Mouse (Mus musculus): ENCODE measurements around the gene D1Pas1.

The D1Pas1 gene

DNA sequence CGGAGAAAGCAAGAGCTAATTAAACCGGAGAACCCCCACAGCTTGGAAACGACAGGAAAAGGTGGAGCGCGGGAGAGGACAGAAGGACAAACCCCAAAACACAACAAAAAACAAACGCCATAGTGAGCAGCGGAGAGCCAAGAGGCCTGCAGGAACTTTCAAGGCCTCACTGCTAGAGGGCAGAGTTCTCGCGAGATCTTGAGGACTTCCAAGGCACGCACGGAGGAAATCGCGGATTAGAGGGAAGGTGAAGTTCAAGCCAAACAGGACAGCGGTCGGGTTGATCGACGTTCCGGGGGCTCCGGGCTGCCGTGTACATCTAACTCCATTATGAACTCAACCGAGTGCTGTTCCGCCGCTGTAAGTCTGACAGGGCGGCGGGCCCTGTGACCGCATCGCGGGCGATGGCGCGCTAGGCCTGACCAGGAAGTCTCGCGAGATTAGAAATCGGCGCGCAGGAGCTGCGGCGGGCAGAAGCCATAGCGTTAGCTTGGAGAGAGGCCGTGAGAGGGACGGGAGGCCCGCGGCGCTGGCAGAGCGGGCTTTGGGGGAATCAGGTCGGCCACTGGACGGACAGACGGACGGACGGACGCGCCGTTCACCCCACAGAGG, at the start of gene D1Pas1:
TSS of gene D1Pas1 (plus strand) at position 216 of the 612 bp plus-strand sequence.
- DNase-seq (ENCODE audit: low read depth, low spot score) = no peak

- DNase-seq (ENCODE audit: low read depth, low spot score) = no peak
These were observed 44.5 kb upstream of the D1Pas1 start for GRCm38 (mm10) chr1:186922489-186923370.

- DNase-seq (ENCODE audit: low read depth, low spot score) = no peak
These were observed 43.2 kb upstream of the D1Pas1 start for GRCm38 (mm10) chr1:186924027-186924426.

DNA sequence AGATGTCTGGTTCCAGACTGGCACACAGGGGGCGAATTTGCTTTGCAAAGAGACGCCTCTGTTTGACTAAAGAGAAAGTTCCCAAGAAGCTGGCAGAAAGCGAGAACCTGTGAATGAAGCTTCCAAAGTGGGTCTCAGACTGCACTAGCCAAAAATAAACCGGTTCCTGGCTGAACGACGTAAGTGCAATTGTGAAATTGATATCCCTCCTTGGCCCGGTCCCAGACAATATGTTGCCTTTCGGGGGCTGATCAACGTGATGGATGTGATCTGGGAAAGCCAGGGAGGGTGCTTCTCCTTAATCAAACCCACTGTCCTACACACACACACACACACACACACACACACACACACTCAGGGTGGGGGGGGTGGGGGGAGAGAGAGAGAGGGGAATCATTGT, 41.8 kb upstream of the D1Pas1 start:
- peak; percentile 20 for DNase-seq (ENCODE audit: low read depth, low spot score)

GRCm38 (mm10) chr1:186926316-186926949, 40.8 kb upstream of the D1Pas1 start:
- DNase-seq (ENCODE audit: low read depth, low spot score) = no peak

DNA sequence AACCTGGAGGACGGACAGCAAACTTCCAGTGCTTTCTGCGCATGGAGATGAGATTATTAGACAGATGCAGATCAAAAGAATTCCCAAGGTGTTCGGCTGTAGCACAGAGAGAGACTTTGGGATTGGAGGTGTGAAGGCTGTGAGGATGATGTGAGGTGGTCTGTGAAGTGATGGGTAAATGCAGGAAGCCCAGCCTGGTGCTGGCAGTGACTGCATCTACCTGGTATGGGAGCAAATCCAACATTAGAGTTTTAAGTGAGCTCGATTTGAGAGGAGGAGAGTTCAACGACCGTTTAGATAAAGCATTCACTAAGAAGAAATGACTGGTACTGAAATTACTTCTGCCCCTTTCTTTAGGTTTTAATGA, 40.3 kb upstream of the D1Pas1 start:
- no peak for DNase-seq (ENCODE audit: low read depth, low spot score)

DNA sequence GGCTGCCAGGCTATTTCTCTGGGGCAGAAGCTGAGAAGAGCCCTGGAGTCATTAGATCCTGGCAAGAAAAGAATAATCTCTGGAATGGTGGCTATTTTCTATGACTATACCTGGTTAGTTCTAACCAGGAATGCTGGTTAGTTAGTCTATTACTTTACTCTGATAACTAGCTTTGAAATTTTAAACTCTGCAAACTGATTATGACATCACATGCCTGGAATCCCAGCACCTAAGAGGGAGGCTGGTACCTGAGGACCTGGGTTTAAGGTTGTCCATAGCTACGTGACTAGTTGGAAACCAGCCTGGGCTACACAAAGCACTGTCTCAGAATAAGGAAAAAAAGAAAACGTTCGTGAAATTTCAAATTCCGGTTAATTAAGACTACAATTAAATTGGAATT, 39.7 kb upstream of the D1Pas1 start:
- DNase-seq (ENCODE audit: low read depth, low spot score) = no peak

- no peak for DNase-seq (ENCODE audit: low read depth, low spot score)
These were observed 36.9 kb upstream of the D1Pas1 start for GRCm38 (mm10) chr1:186930160-186930887.

- no peak for DNase-seq (ENCODE audit: low read depth, low spot score)
These were observed 36.4 kb upstream of the D1Pas1 start for GRCm38 (mm10) chr1:186930888-186931233.

GRCm38 (mm10) chr1:186934205-186934604, 33.0 kb upstream of the D1Pas1 start:
- no peak for DNase-seq (ENCODE audit: low read depth, low spot score)

DNA sequence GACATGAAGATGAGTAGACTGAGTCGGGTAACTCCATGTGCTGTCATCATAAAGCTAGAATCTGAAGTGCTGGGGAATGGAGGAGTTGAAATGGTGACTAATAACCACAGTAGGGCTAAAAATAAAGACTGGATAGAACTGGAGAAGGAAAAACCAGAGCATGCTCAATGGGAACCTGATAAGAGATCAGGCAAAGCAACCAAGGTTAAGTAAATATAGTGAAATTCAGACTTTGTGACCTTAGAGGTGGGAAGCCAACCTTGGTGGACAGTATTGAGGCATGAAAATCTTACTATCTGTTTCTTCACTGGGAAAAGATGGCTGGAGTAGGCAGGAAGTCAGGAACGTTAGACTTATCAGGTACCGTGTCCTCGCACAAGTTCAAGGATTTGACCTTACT, 14.8 kb upstream of the D1Pas1 start:
- peak; percentile 24 for DNase-seq (ENCODE audit: low read depth, low spot score)

GRCm38 (mm10) chr1:186954591-186954990, 12.6 kb upstream of the D1Pas1 start:
- no peak for DNase-seq (ENCODE audit: low read depth, low spot score)

DNA sequence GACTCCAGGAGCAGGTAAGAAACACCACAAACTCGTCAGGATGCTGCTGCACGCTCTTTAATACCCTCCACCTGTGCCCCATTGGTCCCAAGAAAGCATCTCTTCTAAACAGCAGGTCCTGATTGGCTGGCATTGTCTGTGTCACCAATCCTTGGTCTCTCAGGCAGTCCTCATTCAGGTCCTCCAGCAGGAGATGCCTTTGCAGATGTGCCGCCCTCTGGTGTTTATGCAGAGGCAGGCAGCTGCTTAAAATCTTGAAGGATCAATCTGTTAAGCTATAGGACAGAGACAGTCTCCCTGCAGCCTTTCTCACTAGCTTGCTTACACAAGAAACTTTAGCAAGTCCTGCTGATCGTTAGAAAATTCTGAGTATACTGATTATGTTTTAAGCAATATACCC, 7.8 kb upstream of the D1Pas1 start:
- no peak for DNase-seq (ENCODE audit: low read depth, low spot score)

GRCm38 (mm10) chr1:186964143-186964875, 2.9 kb upstream of the D1Pas1 start:
- no peak for DNase-seq (ENCODE audit: low read depth, low spot score)

DNA sequence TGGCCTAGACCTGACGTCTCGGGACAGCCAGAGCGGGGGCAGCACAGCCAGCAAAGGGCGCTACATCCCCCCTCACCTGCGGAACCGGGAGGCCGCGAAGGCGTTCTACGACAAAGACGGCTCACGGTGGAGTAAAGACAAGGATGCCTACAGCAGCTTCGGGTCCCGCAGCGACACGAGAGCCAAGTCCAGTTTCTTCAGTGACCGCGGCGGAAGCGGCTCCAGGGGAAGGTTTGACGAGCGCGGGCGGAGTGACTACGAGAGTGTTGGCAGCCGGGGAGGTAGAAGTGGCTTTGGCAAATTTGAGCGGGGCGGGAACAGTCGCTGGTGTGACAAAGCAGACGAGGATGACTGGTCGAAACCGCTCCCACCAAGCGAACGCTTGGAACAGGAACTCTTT, 710 bp downstream of the D1Pas1 start:
- DNase-seq (ENCODE audit: low read depth, low spot score) = no peak

GRCm38 (mm10) chr1:186976937-186977540, 9.8 kb downstream of the D1Pas1 start:
- no peak for DNase-seq (ENCODE audit: low read depth, low spot score)

DNA sequence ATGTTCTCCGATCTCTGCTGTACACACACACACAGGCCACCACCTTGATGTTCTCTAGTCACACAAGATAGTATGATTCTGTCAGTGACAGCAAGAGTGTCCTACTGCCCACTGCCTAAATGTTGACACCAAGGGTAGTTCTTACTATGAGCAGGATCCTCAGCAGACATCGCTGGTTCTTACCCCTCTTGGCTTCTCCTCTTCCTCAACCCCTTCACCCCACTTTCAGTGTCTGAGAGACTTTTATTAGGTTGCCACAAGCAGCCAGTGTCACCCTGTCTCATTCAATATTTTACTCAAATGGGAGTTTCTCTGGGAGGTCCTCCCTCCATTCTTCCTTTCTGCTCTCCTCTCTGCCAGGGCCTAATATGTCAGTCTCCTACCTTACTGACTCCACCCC, 10.6 kb downstream of the D1Pas1 start:
- no peak for DNase-seq (ENCODE audit: low read depth, low spot score)

GRCm38 (mm10) chr1:186979465-186979864, 12.2 kb downstream of the D1Pas1 start:
- peak; percentile 7 for DNase-seq (ENCODE audit: low read depth, low spot score)

DNA sequence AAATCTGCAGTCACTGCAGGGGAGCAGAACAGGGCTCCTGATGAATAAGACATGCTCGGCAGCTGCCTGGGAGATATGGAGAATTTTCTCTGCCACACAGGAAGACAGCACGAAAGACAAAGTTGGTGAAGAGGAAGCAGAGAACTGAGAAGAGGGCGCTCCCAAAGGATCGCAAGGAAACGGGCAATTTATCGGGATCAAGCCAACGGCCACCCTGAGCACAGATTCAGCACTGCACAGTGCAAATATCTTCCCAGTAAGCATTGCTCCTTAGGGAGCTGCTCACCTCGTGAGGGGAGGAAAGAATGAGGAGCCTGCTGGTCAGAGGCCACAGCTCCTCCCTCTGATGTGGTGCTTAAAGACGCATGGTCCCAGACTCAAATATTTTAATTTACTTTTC, 13.3 kb downstream of the D1Pas1 start:
- no peak for DNase-seq (ENCODE audit: low read depth, low spot score)

DNA sequence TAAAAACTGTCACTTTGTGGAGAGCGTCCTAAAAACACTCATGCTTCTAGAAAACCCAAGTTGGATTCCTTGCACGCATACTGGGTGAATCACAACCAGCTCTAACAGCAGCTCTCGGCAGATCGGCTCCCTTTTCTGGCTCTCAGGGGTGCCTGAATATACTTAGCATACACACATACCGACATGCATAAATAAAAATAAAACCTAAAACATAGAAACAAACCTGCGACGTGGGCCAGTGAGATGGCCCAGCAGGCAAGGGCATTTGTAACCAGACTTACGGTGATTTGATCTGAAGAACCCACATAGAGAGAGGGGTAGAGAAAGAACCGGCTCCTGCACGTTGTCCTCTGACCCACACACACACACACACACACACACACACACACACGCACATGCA, 17.9 kb downstream of the D1Pas1 start:
- no peak for DNase-seq (ENCODE audit: low read depth, low spot score)

GRCm38 (mm10) chr1:186986086-186986485, 18.9 kb downstream of the D1Pas1 start:
- DNase-seq (ENCODE audit: low read depth, low spot score) = no peak
